Mouse (Mus musculus): ENCODE measurements around the gene Lama4.

DNA sequence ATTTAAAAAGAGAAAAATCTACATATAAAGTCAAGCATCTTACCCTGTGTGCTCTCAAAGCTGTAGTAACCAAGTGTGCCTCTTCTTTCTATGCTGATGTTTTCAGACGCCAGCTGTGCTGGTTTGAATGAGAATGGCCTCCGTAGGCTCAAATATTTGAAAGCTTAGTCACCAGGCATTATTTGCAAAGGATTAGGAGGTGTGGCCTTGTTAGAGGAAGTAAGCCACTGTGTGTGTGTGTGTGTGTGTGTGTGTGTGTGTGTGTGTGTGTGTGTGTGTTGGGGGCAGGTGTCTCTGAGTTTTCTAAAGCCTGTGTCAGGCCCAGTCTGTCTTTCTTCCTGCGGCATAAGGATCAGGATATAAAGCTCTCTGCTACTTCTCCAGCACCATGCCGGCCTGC, 141.6 kb downstream of the Lama4 start:
- TF ChIP-seq CTCF (IDR thresholded peaks at IDR 0.05; ENCODE audit: borderline replicate concordance, control insufficient read depth, extremely low read depth, insufficient read depth, low read length, poor library complexity) (no peak), POLR2A (IDR thresholded peaks at IDR 0.05; ENCODE audit: control insufficient read depth, extremely low read depth, insufficient read depth, low read length, poor library complexity) (no peak)
